Mouse (Mus musculus): ENCODE measurements around the gene Kifc1.
"Not testable (repeated sequence)": the region's sequence is repeated elsewhere in the genome, so short reads cannot be mapped to it uniquely, and the experiment has no call there.

Kifc1 gene

GRCm38 (mm10) chr17:33901653-33902052, 11.2 kb upstream of the Kifc1 start:
- no peak for DNase-seq

DNA sequence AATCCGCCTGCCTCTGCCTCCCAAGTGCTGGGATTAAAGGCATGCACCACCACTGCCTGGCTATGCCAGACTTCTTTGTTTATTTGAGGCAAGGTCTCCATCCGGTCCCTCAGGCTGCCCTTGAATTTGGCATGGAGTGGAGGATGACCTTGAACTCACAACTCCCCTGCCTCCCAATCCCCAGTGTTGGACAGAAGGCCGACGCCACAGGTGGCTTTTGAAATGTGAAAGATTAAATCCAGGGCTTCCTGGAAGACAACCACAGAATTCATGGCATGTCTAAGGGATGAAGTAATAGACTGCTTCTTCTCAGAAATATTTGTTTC, 10.5 kb upstream of the Kifc1 start:
- no peak for DNase-seq

DNA sequence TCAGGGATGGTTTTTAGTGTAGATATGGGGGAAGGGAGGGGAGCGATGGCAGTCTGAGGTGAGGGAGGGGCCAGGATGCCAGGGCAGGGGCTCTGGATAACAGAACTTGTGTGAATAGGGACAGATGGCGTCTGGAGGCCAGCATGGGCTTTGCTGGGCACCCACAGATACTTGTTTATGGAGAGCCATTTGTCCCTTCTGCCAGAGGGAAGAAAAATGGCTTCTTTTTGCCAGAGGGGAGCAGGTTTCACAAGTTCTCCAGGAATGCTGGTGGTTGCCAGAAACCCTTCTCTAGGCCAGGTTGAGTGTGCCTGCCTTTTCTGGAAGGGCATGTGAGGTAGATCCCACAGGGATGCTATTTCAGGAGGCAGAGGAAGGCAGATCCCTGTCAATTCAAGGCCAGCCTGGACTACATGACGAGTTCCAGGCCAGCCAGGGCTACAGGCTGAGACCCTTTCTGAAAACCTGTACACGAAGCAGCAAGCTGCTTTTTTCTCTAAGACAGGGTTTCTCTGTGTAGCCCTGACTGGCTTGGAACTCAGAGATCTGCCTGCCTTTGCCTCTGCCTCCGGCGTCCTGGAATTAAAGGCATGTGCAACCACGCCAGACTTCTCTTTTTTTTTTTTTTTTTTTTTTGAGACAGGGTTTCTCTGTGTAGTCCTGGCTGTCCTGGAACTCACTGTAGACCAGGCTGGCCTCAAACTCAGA, 10.0 kb upstream of the Kifc1 start:
- no peak for DNase-seq

DNA sequence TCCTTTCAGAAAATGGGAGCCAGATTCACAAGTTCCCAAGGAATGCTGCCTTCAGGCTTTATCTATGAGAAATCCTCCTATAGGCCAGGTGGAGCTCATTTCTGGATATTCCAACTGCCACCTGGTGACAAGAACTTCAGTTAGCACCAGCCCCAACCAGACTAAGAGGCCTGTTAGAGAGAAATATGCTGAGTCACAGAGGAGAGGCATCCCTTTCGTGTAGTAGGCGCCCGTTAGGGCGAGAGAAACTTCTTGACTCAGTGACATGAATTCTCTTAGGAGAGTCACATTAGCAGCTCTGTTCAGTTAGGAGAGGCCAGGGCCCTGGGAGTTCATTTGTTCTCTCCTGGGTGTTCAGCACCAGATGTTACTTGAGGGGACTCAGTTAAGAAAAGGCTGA, 9.2 kb upstream of the Kifc1 start:
- DNase-seq: no peak

DNA sequence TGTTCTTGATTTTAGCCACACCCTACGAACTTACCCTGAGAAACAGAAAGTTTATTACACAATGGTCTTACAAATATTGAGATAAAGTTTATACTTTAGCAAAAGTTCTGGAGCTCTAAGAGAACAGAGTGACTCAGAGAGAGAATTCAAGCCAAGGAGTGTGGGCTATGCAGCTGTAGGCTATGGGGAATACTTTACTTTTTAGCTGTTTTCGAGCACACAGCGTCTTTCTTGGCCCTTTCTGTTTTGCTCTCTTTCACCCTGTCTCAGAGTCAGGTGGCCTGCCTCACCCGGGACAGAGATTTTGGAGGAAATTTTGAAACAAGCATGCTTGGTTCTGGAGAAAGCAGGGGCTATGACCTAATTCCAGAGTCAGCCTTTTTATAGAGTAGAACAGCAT, 7.7 kb upstream of the Kifc1 start:
- DNase-seq: not testable (repeated sequence)

GRCm38 (mm10) chr17:33897114-33897794, 6.8 kb upstream of the Kifc1 start:
- peak in 1 of 2 experiments; percentile 76 for DNase-seq

DNA sequence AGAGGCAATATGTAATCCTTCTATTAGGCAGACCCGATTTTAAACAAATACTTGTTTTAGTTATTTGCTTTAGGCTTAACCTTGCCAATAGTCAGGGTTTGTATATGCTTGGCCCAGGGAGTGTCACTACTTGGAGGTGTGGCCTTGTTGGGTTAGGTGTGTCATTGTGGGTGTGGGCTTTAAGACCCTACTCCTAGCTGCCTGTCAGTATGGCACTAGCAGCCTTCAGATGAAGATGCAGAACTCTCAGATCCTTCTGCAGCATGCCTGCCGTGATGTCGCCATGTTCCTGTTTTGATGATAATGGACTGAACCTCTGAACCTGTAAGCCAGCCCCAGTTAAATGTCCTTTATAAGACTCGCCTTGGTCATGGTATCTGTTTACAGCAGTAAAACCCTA, 2.5 kb upstream of the Kifc1 start:
- DNase-seq: not testable (repeated sequence)

- no peak for DNase-seq
Measured at GRCm38 (mm10) chr17:33892429-33892828, 2.0 kb upstream of the Kifc1 start.

DNA sequence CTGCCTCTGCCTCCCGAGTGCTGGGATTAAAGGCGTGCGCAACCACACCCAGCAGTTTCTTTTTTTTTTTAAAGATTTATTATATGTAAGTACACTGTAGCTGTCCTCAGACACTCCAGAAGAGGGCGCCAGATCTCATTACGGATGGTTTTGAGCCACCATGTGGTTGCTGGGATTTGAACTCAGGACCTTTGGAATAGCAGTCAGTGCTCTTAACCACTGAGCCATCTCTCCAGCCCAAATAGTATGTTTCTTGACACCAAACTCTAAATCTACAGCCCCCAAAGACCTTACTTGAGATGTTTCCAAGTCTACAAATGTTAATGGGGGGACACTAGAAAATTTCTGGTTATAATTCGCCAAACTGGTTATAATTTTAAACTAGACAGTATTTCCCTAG, 1.4 kb upstream of the Kifc1 start:
- not testable (repeated sequence) for DNase-seq

DNA sequence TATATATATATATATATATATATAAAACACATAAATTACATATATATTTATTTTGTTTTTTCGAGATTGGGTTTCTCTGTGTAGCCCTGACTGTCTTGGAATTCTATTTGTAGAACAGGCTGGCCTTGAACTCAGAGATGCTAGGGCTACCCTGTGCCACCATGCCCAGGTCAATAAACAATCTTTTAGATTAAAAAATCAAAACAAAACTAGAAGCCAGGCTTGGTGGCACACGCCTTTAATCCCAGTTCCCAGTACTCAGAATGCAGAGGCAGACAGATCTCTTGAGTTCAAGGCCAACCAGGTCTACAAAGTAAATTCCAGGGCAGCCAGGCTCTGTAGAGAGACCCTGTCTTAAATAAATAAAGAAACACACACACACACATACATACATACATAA, 896 bp upstream of the Kifc1 start:
- DNase-seq: no peak

- DNase-seq: not testable (repeated sequence)
Measured at GRCm38 (mm10) chr17:33889941-33890532, 424 bp downstream of the Kifc1 start.

DNA sequence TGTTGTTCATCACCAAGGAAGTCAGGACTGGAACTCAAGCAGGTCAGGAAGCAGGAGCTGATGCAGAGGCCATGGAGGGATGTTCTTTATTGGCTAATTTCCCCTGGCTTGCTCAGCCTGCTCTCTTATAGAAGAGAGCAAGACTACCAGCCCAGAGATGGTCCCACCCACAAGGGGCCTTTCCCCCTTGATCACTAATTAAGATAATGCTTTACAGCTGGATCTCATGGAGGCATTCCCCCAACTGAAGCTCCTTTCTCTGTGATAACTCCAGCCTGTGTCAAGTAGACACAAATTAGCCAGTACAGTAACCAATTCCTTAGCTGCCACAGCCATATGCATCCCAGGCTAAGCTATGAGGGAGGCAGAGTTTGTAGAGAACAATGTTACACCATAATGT, 2.2 kb downstream of the Kifc1 start:
- not testable (repeated sequence) for DNase-seq

GRCm38 (mm10) chr17:33887802-33888201, 2.7 kb downstream of the Kifc1 start:
- peak; percentile 26 to 47 for DNase-seq

- DNase-seq: not testable (repeated sequence)
Measured at GRCm38 (mm10) chr17:33884320-33884719, 6.1 kb downstream of the Kifc1 start.

- peak; percentile 19 to 50 for DNase-seq
Measured at GRCm38 (mm10) chr17:33875797-33876196, 14.7 kb downstream of the Kifc1 start.

GRCm38 (mm10) chr17:33874411-33874810, 16.1 kb downstream of the Kifc1 start:
- no peak for DNase-seq

DNA sequence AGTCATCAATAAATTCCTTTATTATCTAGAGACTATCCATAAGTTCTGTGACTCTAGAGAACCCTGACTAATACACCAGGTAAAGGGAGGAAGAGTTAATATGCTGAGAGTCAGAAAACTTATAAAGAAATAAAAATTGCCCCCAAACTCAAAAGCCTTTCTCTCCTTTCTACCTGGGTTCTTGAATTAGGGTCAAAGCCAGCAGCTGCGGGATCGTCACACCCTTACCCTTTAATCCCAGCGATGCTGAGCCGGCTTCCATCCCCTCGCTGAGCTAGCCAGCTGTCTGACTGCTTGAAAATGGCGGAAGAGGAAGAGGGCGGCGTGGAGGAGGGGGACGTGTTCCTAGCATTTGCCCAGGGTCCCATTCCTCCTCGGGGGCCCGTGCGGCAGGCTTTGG, 16.9 kb downstream of the Kifc1 start, which contains the start of gene Gm7029:
Gene Gm7029, plus strand, starts transcription at position 301 of the 400 bp plus-strand sequence.
- not testable (repeated sequence) for DNase-seq

- DNase-seq: peak; percentile 60 to 80
Measured at GRCm38 (mm10) chr17:33865330-33866030, 25.0 kb downstream of the Kifc1 start.

DNA sequence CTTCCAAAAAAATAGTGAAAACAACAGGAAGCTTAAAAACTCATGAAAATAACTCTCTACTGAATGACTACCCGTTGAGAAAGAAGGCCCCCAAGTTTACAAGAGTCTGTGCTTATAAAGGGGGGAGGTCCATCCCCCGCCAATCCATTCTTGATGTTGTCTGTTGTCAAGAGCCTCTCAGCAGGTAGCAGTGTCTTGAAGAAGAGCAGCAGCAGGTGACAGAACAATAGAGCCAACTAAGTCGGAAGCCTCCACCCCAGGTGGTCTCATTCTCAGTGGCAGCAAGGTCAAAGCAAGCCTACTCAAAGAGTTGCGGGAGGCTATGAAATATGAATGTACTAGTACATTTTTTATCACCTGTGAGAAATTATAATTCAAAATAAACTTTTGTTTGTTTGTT, 32.6 kb downstream of the Kifc1 start:
- no peak for DNase-seq

DNA sequence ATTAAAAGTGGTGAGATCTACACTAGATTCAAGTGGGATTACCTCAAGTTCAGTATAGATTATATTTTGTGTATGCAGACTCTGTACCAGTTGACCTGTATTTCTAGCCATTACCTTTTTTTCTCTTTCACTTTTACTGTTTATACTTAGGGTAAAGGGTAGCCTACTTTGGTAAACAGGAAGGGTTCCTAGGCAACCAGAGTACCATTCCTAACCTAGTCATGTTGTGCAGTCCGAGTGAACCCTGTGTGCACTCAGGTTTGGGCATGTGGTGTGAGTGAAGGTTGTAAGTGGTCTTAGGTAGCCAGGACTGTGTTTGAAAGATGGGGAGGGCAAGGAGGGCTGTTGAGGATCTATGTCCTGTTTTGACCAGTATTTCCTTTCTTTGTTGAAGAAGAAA, 39.1 kb downstream of the Kifc1 start:
- DNase-seq: no peak

DNA sequence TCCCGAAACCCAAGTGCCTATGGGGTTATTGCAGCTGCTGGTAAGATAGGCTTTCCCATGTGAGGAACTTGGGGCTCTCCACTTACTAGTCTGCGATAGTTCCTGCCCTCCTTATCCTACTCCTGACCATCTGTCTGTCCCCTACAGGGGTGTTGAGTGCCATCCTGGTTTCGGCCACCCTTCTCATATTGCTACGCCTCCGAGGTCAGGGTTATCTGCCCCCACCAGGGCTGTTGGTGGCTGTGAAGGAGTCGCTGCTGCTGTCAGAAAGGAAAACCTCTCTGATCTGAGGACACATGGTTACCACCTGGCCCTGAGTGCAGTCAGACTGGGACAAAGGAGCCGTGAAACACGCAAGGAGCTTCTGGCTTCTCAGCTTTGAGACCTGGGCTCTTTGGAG, 42.3 kb downstream of the Kifc1 start:
- no peak for DNase-seq

- DNase-seq: no peak
Measured at GRCm38 (mm10) chr17:33844196-33844595, 46.3 kb downstream of the Kifc1 start.

Measured in kidney, postnatal 36 days (tissue).